Mouse (Mus musculus) liver, adult 2 months (tissue): ENCODE data around the gene Tango6. TPM values are rescaled to one million over a fixed set of nuclear protein-coding genes. Genes with fewer than 3 reads are reported as not detected.

Experiments used
- DNase-seq: peaks from one replicate; pipeline ENCODE4 v3.0.0-alpha.2; 2011; ENCODE audit warnings: low read depth, low spot score; ENCODE audit errors: extremely low read depth
- H3K27ac ChIP-seq: fragments of 200-500 bp; replicated peaks from 2 replicates; pipeline ENCODE4 v1.5.1; 2012; ENCODE audit warnings: low read depth, mild to moderate bottlenecking, control low read depth, inconsistent platforms, low read length; ENCODE audit not compliant: insufficient read depth
- H3K27me3 ChIP-seq: fragments of 200-500 bp; 2 replicates; pipeline ENCODE4 v1.6.1; 2012; ENCODE audit warnings: mild to moderate bottlenecking, moderate library complexity, low read length, inconsistent platforms; ENCODE audit not compliant: control insufficient read depth, insufficient read depth
- H3K36me3 ChIP-seq: fragments of 200-500 bp; 2 replicates; pipeline ENCODE4 v1.6.1; 2012; ENCODE audit warnings: low read length, inconsistent platforms; ENCODE audit not compliant: control insufficient read depth, insufficient read depth
- H3K4me1 ChIP-seq: fragments of 200-500 bp; 2 replicates; pipeline ENCODE4 v1.6.1; 2011; ENCODE audit warnings: low read length; ENCODE audit not compliant: control insufficient read depth, insufficient read depth
- H3K4me3 ChIP-seq: fragments of 200-500 bp; 2 replicates; pipeline ENCODE4 v1.5.1; 2011; ENCODE audit warnings: low read depth, mild to moderate bottlenecking, control low read depth, low read length, moderate library complexity; ENCODE audit not compliant: insufficient read depth
- H3K79me2 ChIP-seq: fragments of 200-500 bp; 2 replicates; pipeline ENCODE4 v1.6.1; 2012; ENCODE audit warnings: inconsistent platforms, mild to moderate bottlenecking, low read length, moderate library complexity; ENCODE audit not compliant: control insufficient read depth, insufficient read depth
- H3K9ac ChIP-seq: fragments of 200-500 bp; 2 replicates; pipeline ENCODE4 v1.6.1; 2012; ENCODE audit warnings: low read depth, mild to moderate bottlenecking, control low read depth, inconsistent platforms, low read length
- CTCF ChIP-seq: fragments of 200-500 bp; IDR thresholded peaks from 2 replicates; pipeline ENCODE4 v1.5.1; 2011; ENCODE audit warnings: low read depth, low read length, control low read depth
- POLR2A ChIP-seq: fragments of 200-500 bp; IDR thresholded peaks from 2 replicates; pipeline ENCODE4 v1.6.1; 2011; ENCODE audit warnings: low read length, control low read depth; ENCODE audit not compliant: insufficient read depth; ENCODE audit errors: extremely low read depth
- WGBS: fragments of 180-500 bp; shearing (Covaris S2); methylation state at CpG from one replicate; pipeline ENCODE4 v1.1.7; 2018; 5-methylcytosine and 5-hydroxymethylcytosine counted together
- polyA plus RNA-seq: library from polyadenylated mRNA; depleted of rRNA; stranded (reverse); fragments of >200 nt; gene quantifications from 2 replicates; pipeline ENCODE4 v1.2.3, GENCODE M21; 2012
- total RNA-seq: library from RNA; depleted of rRNA; stranded (reverse); fragments of >200 nt; gene quantifications from 2 replicates; pipeline ENCODE4 v1.2.3, GENCODE M21; 2014

Gene Tango6
- total and polyA plus RNA-seq, 2 experiments = 2.1 to 4.0 TPM

DNA sequence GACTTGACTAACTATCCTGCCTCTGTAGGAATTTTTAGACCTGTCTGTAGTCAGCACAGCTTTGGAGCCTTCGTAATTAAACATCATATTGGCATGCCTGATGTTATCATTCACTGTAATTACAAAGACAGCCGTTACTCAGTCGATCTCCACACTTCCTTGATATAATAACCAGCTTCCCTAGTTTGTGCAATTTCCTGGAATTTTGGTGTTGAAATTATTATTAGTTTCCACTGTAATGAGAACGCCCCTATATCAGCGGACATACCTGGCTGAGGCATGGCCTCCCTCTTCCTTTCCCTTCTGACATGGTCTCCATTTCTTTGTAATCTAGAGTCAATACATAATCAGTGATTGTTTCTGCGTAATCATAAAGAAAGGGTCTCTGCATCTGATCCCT is 89.2 kb downstream of the Tango6 start:
- H3K4me1 ChIP-seq = no peaks in the 10 kb centered on the region
- DNase-seq = no peak
- no peak overlapping the region for H3K9ac ChIP-seq
- no peaks in the 10 kb centered on the region for H3K79me2 ChIP-seq
- TF ChIP-seq CTCF = no peak
- no peak for TF ChIP-seq POLR2A
- no peaks in the 10 kb centered on the region for H3K27me3 ChIP-seq
- no peak overlapping the region for H3K4me3 ChIP-seq
- no peak overlapping the region for H3K27ac ChIP-seq
- no peaks in the 10 kb centered on the region for H3K36me3 ChIP-seq
- 78% methylated on average over 6 of the region's 6 CpGs for WGBS

DNA sequence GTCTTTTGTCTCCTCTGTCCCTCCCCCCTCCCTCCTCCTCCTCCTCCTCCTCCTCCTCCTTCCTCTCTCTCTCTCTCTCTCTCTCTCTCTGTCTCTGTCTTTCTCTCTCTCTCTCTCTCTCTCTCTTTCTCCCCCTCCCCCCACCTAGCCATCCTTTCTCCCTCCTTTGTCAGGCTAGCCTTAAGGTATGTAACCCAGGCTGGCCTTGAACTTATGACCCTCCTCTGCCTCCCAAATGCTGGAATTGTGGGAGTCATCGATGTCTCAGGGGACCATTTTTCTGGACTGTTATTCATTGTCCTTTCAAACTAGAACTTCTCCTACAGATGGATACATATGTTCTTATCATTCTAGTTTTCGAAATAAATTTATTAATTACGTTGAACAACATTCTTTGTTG is 89.6 kb downstream of the Tango6 start:
- Histone ChIP-seq H3K9ac (no peak overlapping the region), H3K36me3 (no peaks in the 10 kb centered on the region), H3K4me1 (no peaks in the 10 kb centered on the region), H3K27me3 (no peaks in the 10 kb centered on the region), H3K4me3 (no peak overlapping the region), H3K27ac (no peak overlapping the region), H3K79me2 (no peaks in the 10 kb centered on the region)
- no peak for TF ChIP-seq POLR2A
- no peak for TF ChIP-seq CTCF
- WGBS = 81% methylated on average over 3 of the region's 3 CpGs
- DNase-seq = no peak

DNA sequence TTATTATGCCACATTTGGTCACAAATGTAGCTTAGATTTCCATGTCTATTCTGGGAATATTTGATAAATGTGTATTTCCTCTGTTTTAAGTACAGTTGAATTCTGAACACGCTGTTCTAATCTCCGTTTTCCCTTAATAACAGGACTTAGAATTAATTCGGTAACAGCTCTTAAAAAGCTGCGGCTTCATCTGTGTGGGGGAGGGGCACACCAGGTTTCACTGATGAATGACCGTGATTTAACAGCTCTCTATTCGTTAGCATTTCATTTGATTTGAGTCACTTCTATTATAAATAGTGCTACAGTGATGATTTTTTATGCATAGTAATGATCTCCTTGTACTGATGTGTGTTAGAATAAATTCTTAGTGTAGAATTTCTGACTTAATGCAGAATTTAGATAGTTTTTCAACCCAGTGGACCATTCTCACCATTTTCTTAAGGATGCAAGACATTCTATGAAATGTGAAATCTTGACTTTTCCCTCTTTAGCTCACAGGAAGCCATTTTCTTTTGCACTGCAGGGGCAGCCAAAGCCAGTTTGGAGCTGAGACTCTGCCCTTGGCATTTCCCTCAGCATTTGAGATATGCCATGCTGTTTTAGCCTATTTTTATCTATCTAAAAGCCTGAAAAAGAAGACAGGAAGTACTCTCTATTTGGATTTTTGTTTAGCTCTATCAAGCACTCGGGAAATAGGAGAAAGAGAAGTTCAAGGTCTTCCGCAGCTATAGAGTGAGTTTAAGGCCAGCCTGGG is 91.9 kb downstream of the Tango6 start:
- H3K27ac ChIP-seq = no peak overlapping the region
- no peaks in the 10 kb centered on the region for H3K4me1 ChIP-seq
- H3K79me2 ChIP-seq = no peaks in the 10 kb centered on the region
- no peak for TF ChIP-seq POLR2A
- H3K36me3 ChIP-seq = no peaks in the 10 kb centered on the region
- 73% methylated on average over 8 of the region's 8 CpGs for WGBS
- H3K27me3 ChIP-seq = no peaks in the 10 kb centered on the region
- H3K9ac ChIP-seq = no peak overlapping the region
- H3K4me3 ChIP-seq = no peak overlapping the region
- DNase-seq = no peak

DNA sequence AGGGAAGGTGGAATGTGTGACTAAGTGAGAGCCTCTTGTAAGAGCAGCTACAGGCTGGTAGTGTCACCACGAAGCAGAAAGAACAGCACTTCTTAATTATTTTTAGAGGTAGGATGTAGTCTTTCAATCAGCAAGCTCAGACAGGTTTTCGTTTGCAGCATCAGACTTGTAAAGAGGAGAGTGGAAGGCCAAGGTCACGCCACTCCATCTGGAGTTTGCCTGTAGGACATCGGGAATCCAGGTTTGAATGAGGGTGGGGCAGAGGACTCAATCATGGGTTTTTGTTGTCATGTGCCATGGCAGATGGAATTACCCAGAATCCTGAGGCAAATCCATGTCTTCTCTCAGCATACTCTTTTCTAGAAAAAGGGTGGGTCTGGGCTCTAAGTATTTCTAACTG is 106.8 kb downstream of the Tango6 start:
- WGBS = 78% methylated on average over 4 of the region's 4 CpGs
- Histone ChIP-seq H3K4me3 (no peak overlapping the region), H3K79me2 (no peaks in the 10 kb centered on the region), H3K27ac (no peak overlapping the region), H3K9ac (no peak overlapping the region), H3K27me3 (no peaks in the 10 kb centered on the region), H3K4me1 (no peaks in the 10 kb centered on the region), H3K36me3 (no peaks in the 10 kb centered on the region)
- TF ChIP-seq POLR2A (no peak), CTCF (no peak)
- no peak for DNase-seq

DNA sequence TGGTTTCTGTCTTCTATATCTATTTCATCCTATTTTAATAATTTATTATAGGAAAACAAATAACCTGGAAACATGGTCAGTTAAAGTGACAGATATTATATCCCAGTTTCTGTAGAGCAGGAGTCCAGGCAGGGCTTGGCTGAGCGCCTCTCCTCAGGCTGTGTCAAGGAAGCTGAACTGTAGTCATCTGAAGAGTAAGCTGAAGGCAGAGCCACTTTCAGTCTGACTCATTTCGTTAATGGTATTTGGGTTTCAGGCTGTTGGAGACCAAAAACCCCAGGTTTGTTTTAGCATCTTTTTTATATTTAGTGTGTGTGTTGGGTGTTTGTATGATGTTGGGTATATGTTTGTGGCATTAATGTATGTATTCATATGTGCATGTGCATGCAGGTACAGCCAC is 112.0 kb downstream of the Tango6 start:
- no peak for TF ChIP-seq POLR2A
- TF ChIP-seq CTCF = no peak
- no peaks in the 10 kb centered on the region for H3K27me3 ChIP-seq
- 97% methylated on average over 2 of the region's 2 CpGs for WGBS
- H3K4me1 ChIP-seq = no peaks in the 10 kb centered on the region
- H3K27ac ChIP-seq = no peak overlapping the region
- H3K9ac ChIP-seq = no peak overlapping the region
- H3K79me2 ChIP-seq = no peaks in the 10 kb centered on the region
- DNase-seq = no peak
- H3K36me3 ChIP-seq = no peaks in the 10 kb centered on the region
- H3K4me3 ChIP-seq = no peak overlapping the region

DNA sequence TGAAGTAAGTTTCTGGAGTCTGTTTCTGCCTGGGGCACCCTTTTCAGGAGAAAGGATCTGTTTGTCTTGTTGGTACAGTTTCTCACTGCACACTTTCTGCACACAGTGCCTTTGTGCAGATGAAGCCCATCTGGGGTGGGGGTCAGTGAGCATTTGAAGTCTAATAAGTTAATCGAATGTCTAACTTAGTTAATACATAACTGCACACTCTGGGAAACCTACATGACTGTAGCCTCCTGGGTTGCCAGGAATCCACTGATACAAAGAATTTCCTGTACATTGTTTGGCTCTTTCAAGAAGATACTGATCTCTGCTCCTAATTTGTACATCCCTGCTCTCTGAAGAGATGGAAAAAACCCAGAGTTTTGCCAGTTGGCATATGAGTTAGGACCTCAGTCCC is 117.0 kb downstream of the Tango6 start:
- WGBS = 17% methylated on average over 1 of the region's 1 CpGs
- H3K4me3 ChIP-seq = no peak overlapping the region
- DNase-seq = no peak
- no peaks in the 10 kb centered on the region for H3K36me3 ChIP-seq
- H3K27me3 ChIP-seq = no peaks in the 10 kb centered on the region
- H3K9ac ChIP-seq = no peak overlapping the region
- peaks cover 3% of the 10 kb centered on the region for H3K4me1 ChIP-seq
- no peak overlapping the region for H3K27ac ChIP-seq
- TF ChIP-seq CTCF (no peak), POLR2A (no peak)
- no peaks in the 10 kb centered on the region for H3K79me2 ChIP-seq
